Mouse (Mus musculus): ENCODE results near the gene Gm45623. TPM values are rescaled to one million over a fixed set of nuclear protein-coding genes. Genes with fewer than 3 reads are reported as not detected.

The Gm45623 gene
- polyA plus RNA-seq, 1 experiment from 2014 or later, result not detected

DNA sequence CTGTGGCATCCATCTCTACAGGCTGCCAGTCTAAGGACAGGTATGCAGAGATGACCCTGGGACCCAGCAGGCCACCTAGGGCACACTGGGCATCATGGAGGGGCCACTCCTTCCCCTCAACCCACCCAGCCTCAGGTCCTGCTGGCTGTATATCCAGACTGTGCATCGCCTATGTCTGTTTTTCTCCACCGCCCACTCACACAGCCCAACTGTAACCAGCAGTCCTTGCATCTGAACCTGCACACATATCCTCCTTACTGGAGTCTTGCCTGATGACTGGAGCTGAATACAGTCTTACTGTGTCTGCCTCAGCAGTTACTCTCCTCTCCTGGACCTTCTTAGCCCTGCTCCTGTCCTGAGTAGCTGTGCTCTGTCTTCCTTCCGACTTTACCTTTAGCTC lies 28.1 kb upstream of the Gm45623 start:
- Histone ChIP-seq H3K36me3 (ENCODE audit: control insufficient read depth, insufficient read depth, low read length) (no peaks in the 10 kb centered on the region), H3K9ac (ENCODE audit: low read length) (no peak overlapping the region), H3K27me3 (ENCODE audit: control insufficient read depth, insufficient read depth, low read length) (no peaks in the 10 kb centered on the region), H3K9me3 (ENCODE audit: control insufficient read depth, low read length) (no peaks in the 10 kb centered on the region), H3K27ac (replicated peaks in 1 of 2; ENCODE audit: control insufficient read depth in 1 of 2, insufficient read depth in 1 of 2, low read depth in 2 of 2, low read length in 2 of 2) (no peak overlapping the region), H3K4me2 (ENCODE audit: low read length) (no peak overlapping the region), H3K4me3 (ENCODE audit: control insufficient read depth in 1 of 2, insufficient read depth in 1 of 2, low read depth in 1 of 2, low read length in 2 of 2) (no peak overlapping the region), H3K4me1 (ENCODE audit: control insufficient read depth in 2 of 2, insufficient read depth in 2 of 2, low read length in 2 of 2) (peaks cover 30 to 34% of the 10 kb centered on the region in 2 experiments)
- ATAC-seq (ENCODE audit: insufficient number of reproducible peaks, insufficient read depth, low FRiP score, low read depth), result no peak
- WGBS, result 83% methylated on average over 3 of the region's 3 CpGs

DNA sequence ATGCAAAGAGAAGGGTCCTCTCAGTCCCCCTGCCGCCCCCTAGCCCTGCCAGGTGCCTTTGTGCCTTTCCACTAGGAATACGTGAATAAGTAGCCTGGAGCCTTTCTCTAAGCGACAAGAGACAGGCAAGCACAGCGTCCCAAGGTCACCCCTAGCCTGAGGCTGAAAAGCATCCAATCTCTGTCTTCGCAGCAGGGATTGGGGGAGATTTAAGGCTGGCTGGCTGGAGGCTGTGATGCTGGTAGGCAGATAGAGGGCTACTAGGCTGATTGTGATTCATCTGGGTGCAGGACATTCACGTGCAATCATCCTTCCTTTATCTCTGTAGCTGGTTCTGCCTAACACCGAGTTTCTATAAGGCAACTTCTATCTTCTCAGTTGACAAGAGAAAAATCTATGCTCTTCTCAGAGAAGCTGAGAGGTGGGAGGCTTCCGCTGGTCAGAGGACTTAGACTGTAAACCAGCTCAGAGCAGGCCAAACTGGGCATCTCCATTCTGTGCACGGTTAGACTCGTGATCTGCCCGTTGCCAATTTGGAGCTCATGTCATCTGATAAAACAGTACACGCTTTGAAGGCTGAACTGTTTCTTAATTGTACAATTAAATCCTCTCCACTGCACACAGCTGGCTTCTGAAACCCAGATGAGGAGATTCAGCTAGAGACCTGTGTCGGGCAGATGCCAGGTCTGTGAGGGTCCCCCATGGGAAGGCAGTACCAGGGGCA lies 27.3 kb upstream of the Gm45623 start:
- Histone ChIP-seq H3K4me3 (ENCODE audit: control insufficient read depth in 1 of 2, insufficient read depth in 1 of 2, low read depth in 1 of 2, low read length in 2 of 2) (no peak overlapping the region), H3K9ac (ENCODE audit: low read length) (no peak overlapping the region; the same call in 1 of the 2 replicates), H3K27ac (replicated peaks in 1 of 2; ENCODE audit: control insufficient read depth in 1 of 2, insufficient read depth in 1 of 2, low read depth in 2 of 2, low read length in 2 of 2) (no peak overlapping the region), H3K9me3 (ENCODE audit: control insufficient read depth, low read length) (no peaks in the 10 kb centered on the region), H3K36me3 (ENCODE audit: control insufficient read depth, insufficient read depth, low read length) (no peaks in the 10 kb centered on the region), H3K4me2 (ENCODE audit: low read length) (no peak overlapping the region), H3K4me1 (ENCODE audit: control insufficient read depth in 2 of 2, insufficient read depth in 2 of 2, low read length in 2 of 2) (peaks cover 37 to 41% of the 10 kb centered on the region in 2 experiments), H3K27me3 (ENCODE audit: control insufficient read depth, insufficient read depth, low read length) (no peaks in the 10 kb centered on the region)
- 50% methylated on average over 13 of the region's 13 CpGs for WGBS
- ATAC-seq (ENCODE audit: insufficient number of reproducible peaks, insufficient read depth, low FRiP score, low read depth), result no peak

DNA sequence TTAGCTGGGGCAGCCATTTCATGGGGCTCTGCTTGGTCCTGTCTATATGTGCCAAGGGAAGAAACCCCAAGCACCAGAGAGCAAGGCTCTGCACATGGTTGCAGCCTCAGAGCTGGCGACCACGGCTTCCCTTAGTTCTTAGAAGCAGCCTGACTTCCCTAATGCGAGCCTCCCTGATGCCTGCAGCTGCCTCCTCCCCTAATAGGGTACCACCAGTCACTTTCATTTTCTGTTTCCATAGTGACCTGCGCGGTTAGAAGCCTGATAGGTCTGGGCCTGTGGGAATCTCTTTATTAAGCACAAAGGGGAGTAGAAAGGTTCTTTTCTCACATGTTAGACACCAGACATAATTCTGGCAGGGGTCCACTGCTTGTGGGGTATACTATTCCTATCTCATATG lies 20.7 kb upstream of the Gm45623 start:
- H3K4me3 ChIP-seq (ENCODE audit: control insufficient read depth in 1 of 2, insufficient read depth in 1 of 2, low read depth in 1 of 2, low read length in 2 of 2), result no peak overlapping the region
- no peaks in the 10 kb centered on the region for H3K27me3 ChIP-seq (ENCODE audit: control insufficient read depth, insufficient read depth, low read length)
- no peak overlapping the region for H3K27ac ChIP-seq (replicated peaks in 1 of 2; ENCODE audit: control insufficient read depth in 1 of 2, insufficient read depth in 1 of 2, low read depth in 2 of 2, low read length in 2 of 2)
- 63% methylated on average over 5 of the region's 5 CpGs for WGBS
- ATAC-seq (ENCODE audit: insufficient number of reproducible peaks, insufficient read depth, low FRiP score, low read depth), result no peak
- H3K4me1 ChIP-seq (ENCODE audit: control insufficient read depth in 2 of 2, insufficient read depth in 2 of 2, low read length in 2 of 2), result peaks cover 35 to 39% of the 10 kb centered on the region in 2 experiments
- no peak overlapping the region for H3K9ac ChIP-seq (ENCODE audit: low read length)
- H3K36me3 ChIP-seq (ENCODE audit: control insufficient read depth, insufficient read depth, low read length), result no peaks in the 10 kb centered on the region
- H3K4me2 ChIP-seq (ENCODE audit: low read length), result no peak overlapping the region
- no peaks in the 10 kb centered on the region for H3K9me3 ChIP-seq (ENCODE audit: control insufficient read depth, low read length)

DNA sequence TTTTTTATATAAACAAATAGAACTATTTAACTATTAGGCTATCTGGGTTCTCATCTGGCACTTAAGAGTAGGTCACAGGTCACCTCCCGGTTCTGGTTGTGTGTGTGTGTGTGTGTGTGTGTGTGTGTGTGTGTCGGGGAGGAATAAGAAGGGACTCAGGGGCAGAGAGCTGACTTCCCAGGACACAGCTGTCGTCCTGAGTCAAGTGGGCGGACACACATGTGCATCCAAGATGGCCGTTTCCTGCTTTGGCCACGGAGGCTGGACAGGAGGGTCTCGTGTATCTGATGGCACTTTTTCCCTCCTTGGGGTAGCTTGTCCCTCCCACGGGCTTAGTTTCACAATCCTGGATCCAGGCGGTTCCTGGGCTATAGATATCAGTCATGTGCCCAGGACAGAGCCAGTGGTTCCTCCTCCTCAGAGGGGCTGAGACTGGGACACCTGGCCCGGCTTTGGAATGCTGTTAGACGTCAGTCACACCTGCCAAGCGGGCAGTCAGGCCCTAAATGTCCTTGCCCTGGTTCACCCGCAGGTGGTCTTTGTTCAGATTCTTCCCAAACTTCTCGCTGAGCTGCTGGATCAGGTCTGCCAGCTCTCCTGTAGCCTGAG lies 19.7 kb upstream of the Gm45623 start:
- Histone ChIP-seq H3K36me3 (ENCODE audit: control insufficient read depth, insufficient read depth, low read length) (no peaks in the 10 kb centered on the region), H3K9me3 (ENCODE audit: control insufficient read depth, low read length) (no peaks in the 10 kb centered on the region), H3K4me2 (ENCODE audit: low read length) (no peak overlapping the region), H3K4me1 (ENCODE audit: control insufficient read depth in 2 of 2, insufficient read depth in 2 of 2, low read length in 2 of 2) (peaks cover 29 to 31% of the 10 kb centered on the region in 2 experiments), H3K27ac (replicated peaks in 1 of 2; ENCODE audit: control insufficient read depth in 1 of 2, insufficient read depth in 1 of 2, low read depth in 2 of 2, low read length in 2 of 2) (no peak overlapping the region), H3K9ac (ENCODE audit: low read length) (no peak overlapping the region), H3K4me3 (ENCODE audit: control insufficient read depth in 1 of 2, insufficient read depth in 1 of 2, low read depth in 1 of 2, low read length in 2 of 2) (no peak overlapping the region), H3K27me3 (ENCODE audit: control insufficient read depth, insufficient read depth, low read length) (no peaks in the 10 kb centered on the region)
- ATAC-seq (ENCODE audit: insufficient number of reproducible peaks, insufficient read depth, low FRiP score, low read depth), result no peak
- WGBS, result 41% methylated on average over 14 of the region's 14 CpGs

DNA sequence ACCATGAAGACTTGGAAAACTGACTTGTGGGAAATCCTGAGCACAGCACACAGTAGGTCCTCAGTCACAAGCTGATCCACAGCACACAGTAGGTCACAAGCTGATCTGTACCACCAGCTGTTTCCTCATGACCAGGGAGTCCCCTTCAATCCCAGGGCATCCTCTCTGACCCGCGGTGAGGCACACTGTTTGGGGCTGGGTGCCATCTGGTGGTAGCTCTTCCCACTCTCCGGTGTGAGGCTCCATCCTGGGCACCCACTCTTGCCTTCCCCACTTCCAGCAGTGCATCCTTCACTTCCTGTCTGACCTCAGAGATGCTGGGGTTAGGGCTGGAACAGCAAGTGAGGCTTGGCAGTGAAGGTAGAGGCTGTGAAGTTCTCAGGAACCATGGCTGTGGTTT lies 19.0 kb upstream of the Gm45623 start:
- H3K36me3 ChIP-seq (ENCODE audit: control insufficient read depth, insufficient read depth, low read length), result no peaks in the 10 kb centered on the region
- WGBS, result 53% methylated on average over 3 of the region's 3 CpGs
- H3K27me3 ChIP-seq (ENCODE audit: control insufficient read depth, insufficient read depth, low read length), result no peaks in the 10 kb centered on the region
- H3K9ac ChIP-seq (ENCODE audit: low read length), result no peak overlapping the region
- no peak for ATAC-seq (ENCODE audit: insufficient number of reproducible peaks, insufficient read depth, low FRiP score, low read depth)
- H3K4me2 ChIP-seq (ENCODE audit: low read length), result no peak overlapping the region
- peaks cover 26 to 28% of the 10 kb centered on the region in 2 experiments for H3K4me1 ChIP-seq (ENCODE audit: control insufficient read depth in 2 of 2, insufficient read depth in 2 of 2, low read length in 2 of 2)
- H3K4me3 ChIP-seq (ENCODE audit: control insufficient read depth in 1 of 2, insufficient read depth in 1 of 2, low read depth in 1 of 2, low read length in 2 of 2), result no peak overlapping the region
- H3K27ac ChIP-seq (replicated peaks in 1 of 2; ENCODE audit: control insufficient read depth in 1 of 2, insufficient read depth in 1 of 2, low read depth in 2 of 2, low read length in 2 of 2), result no peak overlapping the region
- 0 out of 2 replicates have a peak, but pooled peaks cover 3% of the 10 kb centered on the region for H3K9me3 ChIP-seq (ENCODE audit: control insufficient read depth, low read length)

DNA sequence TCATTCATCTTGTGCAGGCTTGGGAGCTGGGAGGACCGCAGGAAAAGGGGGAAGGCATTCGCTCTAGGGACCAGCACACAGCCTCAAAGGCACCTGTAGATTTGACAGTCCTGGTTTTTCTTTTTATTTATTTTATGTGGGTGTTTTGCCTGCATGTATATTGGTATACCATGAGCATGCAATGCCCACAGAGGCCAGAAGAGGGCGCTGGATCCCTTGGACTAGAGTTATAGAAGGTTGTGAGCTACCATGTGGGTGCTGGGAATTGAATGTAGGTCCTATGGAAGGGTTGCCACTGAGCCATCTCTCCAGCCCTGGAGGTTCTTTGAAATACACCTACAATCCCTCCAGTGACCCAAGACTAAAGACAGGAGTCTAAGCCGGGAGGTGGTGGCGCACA lies 17.2 kb upstream of the Gm45623 start:
- Histone ChIP-seq H3K36me3 (ENCODE audit: control insufficient read depth, insufficient read depth, low read length) (no peaks in the 10 kb centered on the region), H3K4me2 (ENCODE audit: low read length) (no peak overlapping the region), H3K9me3 (ENCODE audit: control insufficient read depth, low read length) (0 out of 2 replicates have a peak, but pooled peaks cover 3% of the 10 kb centered on the region), H3K27me3 (ENCODE audit: control insufficient read depth, insufficient read depth, low read length) (no peaks in the 10 kb centered on the region), H3K4me3 (ENCODE audit: control insufficient read depth in 1 of 2, insufficient read depth in 1 of 2, low read depth in 1 of 2, low read length in 2 of 2) (no peak overlapping the region), H3K27ac (replicated peaks in 1 of 2; ENCODE audit: control insufficient read depth in 1 of 2, insufficient read depth in 1 of 2, low read depth in 2 of 2, low read length in 2 of 2) (no peak overlapping the region), H3K4me1 (ENCODE audit: control insufficient read depth in 2 of 2, insufficient read depth in 2 of 2, low read length in 2 of 2) (peaks cover 17 to 21% of the 10 kb centered on the region in 2 experiments), H3K9ac (ENCODE audit: low read length) (no peak overlapping the region)
- 69% methylated on average over 5 of the region's 5 CpGs for WGBS
- ATAC-seq (ENCODE audit: insufficient number of reproducible peaks, insufficient read depth, low FRiP score, low read depth), result no peak

DNA sequence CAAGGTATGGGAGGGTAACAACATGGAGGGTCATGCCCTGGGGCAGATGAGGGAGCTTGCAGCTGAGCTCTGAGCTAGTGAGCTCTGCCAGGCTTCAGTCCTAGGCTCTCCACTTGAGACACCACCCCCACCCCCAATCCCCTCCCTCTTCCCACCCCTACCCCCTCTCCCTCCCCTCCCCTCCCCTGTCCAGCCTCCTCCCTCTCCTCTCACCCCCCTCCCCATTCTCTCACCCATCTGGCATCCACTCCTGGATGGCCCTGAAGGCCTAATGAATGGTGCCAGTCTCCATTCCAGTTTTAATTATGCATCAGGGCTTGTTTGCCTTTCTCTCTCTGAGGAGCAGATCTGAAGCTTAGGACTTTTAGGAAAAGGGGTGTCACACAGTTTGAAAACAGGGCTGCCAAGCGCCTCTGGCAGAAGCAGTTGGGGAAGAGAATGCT lies 16.5 kb upstream of the Gm45623 start:
- Histone ChIP-seq H3K4me3 (ENCODE audit: control insufficient read depth in 1 of 2, insufficient read depth in 1 of 2, low read depth in 1 of 2, low read length in 2 of 2) (no peak overlapping the region), H3K27me3 (ENCODE audit: control insufficient read depth, insufficient read depth, low read length) (no peaks in the 10 kb centered on the region), H3K4me1 (ENCODE audit: control insufficient read depth in 2 of 2, insufficient read depth in 2 of 2, low read length in 2 of 2) (peaks cover 21 to 27% of the 10 kb centered on the region in 2 experiments), H3K9ac (ENCODE audit: low read length) (no peak overlapping the region), H3K9me3 (ENCODE audit: control insufficient read depth, low read length) (0 out of 2 replicates have a peak, but pooled peaks cover 3% of the 10 kb centered on the region), H3K36me3 (ENCODE audit: control insufficient read depth, insufficient read depth, low read length) (no peaks in the 10 kb centered on the region), H3K27ac (replicated peaks in 1 of 2; ENCODE audit: control insufficient read depth in 1 of 2, insufficient read depth in 1 of 2, low read depth in 2 of 2, low read length in 2 of 2) (no peak overlapping the region), H3K4me2 (ENCODE audit: low read length) (no peak overlapping the region)
- no peak for ATAC-seq (ENCODE audit: insufficient number of reproducible peaks, insufficient read depth, low FRiP score, low read depth)
- 63% methylated on average over 1 of the region's 1 CpGs for WGBS

Data from heart, embryonic 14.5 days (tissue).